Mouse (Mus musculus) T-cell, adult 2 months (primary cell): ENCODE data around the gene Sft2d1.
"Not testable (repeated sequence)": the region's sequence is repeated elsewhere in the genome, so short reads cannot be mapped to it uniquely, and the experiment has no call there.

Experiments used
- DNase-seq: peaks from one replicate; pipeline ENCODE4 v3.0.0; 2022; ENCODE audit warnings: low spot score

Sft2d1 gene

GRCm38 (mm10) chr17:8302772-8303438 lies 8.0 kb upstream of the Sft2d1 start:
- DNase-seq, result no peak

DNA sequence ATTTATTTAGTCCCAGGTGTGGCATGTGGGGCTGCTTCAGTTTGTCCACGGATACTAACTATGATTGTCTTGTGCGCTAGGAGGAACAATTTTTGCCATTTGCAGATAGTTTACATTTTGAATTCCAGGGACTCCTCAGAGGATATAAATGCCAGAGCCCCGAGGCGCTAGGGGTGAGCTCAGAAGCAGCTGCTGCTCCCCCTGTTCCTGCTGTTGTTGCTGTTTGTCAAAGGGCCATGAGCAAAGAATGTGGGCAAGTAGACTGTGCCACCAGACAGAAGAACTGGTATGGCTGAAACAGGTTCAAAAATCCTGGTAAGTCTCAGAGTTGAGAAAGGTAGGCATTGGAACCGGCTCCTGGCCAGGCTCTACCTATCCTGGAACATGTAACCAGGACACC lies 7.2 kb upstream of the Sft2d1 start:
- DNase-seq, result no peak

DNA sequence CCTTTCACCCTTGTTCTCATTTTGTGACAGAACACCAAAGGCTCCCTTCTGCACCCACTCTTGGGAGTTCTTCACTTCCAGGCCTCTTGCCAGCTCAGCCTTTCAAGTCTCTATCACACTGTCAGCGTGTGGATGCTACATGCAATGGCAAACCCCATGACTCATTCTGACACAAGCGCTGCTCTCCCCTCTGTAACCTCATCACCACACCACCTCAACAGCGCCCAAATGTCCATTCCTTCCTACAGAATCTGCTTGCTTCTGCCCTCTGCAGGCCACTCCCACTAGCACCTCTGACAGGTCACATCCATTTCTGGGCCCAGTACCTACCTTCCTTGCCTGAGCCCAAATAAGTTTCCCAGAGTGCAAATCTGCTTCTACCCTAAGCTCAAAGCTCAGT lies 5.1 kb upstream of the Sft2d1 start:
- peak; percentile 37 for DNase-seq

- DNase-seq, result no peak
These were observed 849 bp downstream of the Sft2d1 start for GRCm38 (mm10) chr17:8311751-8312150.

- DNase-seq, result no peak
These were observed 3.1 kb downstream of the Sft2d1 start for GRCm38 (mm10) chr17:8313976-8314375.

GRCm38 (mm10) chr17:8316251-8316650 lies 5.3 kb downstream of the Sft2d1 start:
- peak; percentile 14 for DNase-seq

GRCm38 (mm10) chr17:8326877-8327276 lies 16.0 kb downstream of the Sft2d1 start:
- DNase-seq, result not testable (repeated sequence)

DNA sequence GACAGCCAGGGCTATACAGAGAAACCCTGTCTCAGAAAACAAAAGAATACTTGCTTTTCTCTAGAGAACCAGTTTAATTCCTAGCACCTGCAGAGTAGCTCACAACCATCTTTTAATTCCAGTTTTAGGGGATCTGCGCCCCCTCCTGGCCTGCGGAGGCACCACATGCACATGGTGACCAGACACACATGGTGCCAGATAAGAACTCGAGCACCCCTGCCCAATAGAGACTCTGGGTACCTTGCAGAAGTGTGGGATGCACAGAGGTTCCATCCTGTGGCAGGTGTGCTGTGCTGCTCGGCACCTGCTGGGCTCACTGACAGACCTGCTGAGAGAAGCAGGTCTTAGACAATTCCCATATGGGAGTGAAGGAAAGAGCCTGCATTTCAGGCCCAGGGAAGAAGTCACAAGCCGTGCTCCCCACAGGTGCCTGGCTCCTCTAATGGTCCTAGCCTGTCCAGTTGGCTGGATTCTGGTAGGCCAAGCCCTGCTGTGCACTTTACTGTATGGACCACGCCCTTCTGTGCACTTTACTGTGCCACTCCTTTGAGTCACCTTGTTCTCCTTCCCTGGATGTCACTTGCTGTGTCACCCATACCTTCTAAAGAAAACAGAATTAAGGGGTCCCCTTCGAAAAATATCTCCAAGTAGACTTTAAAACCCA lies 17.7 kb downstream of the Sft2d1 start:
- peak; percentile 16 for DNase-seq

DNA sequence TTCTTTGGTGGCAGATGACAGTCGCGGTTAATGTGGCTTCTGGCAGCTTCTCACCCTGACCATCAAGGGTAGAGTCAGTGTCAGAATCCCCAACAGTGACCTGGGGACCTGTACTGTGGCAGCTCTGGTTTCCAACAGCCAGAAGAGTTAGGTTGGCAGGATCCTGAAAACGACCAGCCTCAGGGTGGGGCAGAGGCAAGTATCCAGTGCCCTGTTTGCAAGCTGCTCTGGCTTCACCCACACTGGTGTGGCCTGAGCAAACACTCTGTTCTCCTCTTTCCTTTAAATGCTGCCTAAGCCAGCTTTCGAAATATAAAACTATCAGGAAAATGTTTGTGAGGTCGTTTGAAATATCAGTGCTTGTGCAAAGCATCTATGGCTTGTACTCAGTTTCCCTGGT lies 19.7 kb downstream of the Sft2d1 start:
- no peak for DNase-seq

- not testable (repeated sequence) for DNase-seq
These were observed 26.3 kb downstream of the Sft2d1 start, which contains the start of gene Prr18 for GRCm38 (mm10) chr17:8337159-8337558. Gene Prr18 (plus strand): TSS chr17:8337459.

GRCm38 (mm10) chr17:8339666-8340374 lies 28.9 kb downstream of the Sft2d1 start:
- DNase-seq, result no peak

GRCm38 (mm10) chr17:8340407-8341359 lies 29.8 kb downstream of the Sft2d1 start:
- DNase-seq, result no peak

- DNase-seq, result no peak
These were observed 30.6 kb downstream of the Sft2d1 start for GRCm38 (mm10) chr17:8341360-8341963.

DNA sequence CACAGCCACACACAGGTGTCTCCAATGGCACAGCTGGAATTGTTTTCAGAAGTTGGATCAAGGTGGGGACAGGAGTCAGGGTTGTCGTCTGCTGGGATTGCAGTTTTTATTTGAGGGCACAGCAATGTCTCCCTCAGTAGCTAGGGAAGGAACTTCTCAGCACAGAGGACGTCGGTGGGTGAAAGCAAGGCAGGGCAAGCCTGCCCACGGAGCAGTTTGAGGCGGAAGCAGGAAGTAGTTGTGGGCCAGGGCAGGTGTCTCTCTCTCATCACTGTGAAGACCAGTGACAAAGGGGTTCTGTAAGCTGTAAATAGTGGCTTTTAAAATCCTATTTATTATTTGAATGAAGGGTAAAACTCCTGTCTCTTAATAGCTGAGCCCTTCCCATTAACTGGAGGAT lies 31.8 kb downstream of the Sft2d1 start:
- DNase-seq, result peak; percentile 41

DNA sequence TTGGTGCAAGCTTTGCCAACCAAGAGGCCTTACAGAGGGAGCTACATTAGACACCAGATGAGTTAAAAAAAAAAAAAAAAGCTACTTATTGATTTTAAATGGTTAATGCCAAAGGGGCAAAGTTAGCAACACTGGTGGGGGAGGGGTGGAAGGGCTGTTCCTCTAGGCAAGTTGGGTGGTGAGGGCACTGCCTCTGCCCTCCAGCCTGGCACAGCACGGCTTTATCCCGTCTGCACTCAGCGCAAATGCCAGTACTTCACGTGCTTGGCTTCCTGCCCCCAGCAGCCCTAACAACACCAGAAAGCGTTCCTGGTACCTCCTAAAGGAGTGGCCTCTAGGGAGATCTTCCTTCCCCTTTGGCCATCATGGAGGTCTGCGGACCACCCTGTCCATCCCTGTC lies 32.5 kb downstream of the Sft2d1 start:
- DNase-seq, result no peak

DNA sequence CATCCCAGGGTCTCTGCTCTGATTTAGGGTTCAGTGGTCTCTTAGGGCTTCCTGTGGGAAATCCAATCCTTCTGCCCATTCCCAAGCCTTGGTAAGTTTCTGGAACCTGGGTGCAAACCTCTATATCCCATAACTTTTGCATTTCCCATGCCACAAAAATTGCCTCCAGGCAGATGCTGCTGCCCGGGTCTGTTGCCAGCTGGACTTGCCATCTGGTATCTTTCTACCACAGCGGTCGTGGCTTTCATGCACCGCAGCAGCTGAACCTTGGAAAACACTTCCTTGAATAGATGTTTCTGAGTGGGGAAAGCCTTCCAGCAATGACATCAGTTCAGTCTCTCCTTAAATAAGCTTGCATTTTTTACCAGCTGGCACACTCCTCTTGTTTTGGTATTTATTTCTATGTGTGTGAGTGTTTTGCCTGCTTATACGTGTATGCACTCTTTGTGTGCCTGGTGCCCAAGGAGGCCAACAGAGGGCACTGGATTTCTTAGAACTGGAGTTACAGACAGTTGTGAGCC lies 36.9 kb downstream of the Sft2d1 start:
- DNase-seq, result no peak

- DNase-seq, result no peak
These were observed 38.0 kb downstream of the Sft2d1 start for GRCm38 (mm10) chr17:8348941-8349340.

DNA sequence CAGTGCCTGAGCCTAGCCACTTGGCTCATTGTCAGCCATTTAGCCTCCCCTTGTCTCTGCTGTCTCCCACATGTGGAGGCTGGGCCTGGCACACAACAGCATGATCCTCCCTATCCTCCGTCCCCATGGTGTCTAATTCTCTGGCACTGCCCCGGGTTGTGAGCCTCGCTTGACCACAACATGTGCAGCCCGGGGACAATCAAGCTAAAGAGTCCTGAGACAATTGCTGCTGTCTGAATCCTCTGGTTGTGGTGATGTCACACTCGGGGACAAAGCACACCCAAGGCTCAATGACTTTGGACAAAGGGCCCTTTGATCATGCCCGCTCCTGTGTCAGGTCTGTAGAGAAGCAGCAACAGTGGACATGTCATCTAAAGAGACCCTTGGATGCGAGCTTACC lies 40.2 kb downstream of the Sft2d1 start:
- DNase-seq, result no peak

GRCm38 (mm10) chr17:8355692-8356091 lies 44.8 kb downstream of the Sft2d1 start, which contains the start of gene T2:
Gene T2 (plus strand): TSS chr17:8355992.
- DNase-seq, result no peak

DNA sequence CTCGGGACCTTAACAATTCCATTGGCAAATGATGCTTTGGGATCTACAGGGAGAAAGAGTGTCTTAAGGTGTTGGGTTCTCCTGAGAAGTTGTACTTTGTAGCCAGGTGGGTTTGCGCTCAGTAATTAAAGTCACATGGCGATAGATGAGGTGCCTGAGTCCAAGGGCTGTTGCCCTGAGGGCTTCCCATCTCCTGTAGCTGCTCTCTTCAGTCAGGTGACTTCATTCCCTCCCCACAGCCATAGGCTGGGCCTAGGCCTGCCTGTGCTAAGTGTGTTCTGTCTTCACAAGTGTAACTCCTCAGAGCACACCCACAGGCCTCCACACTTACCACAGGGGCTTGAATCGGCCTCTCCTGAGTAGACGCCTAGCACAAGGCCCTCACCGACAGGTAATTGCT lies 46.6 kb downstream of the Sft2d1 start:
- no peak for DNase-seq

GRCm38 (mm10) chr17:8360876-8361275 lies 50.0 kb downstream of the Sft2d1 start:
- DNase-seq, result no peak
